Mouse (Mus musculus): ENCODE measurements at regions not wholly inside any gene's neighbourhood (a gene's known extent, or its start where the extent isn't known, plus 50 kb on each side); places are given as distances from the start of the nearest gene placed in this dataset.

GRCm38 (mm10) chr16:76725991-76726390, 287.5 kb upstream of the Usp25 start:
- no peak for DNase-seq (ENCODE audit: extremely low spot score, low read depth, low spot score)

GRCm38 (mm10) chr16:76725271-76725670, 288.2 kb upstream of the Usp25 start:
- DNase-seq (ENCODE audit: extremely low spot score, low read depth, low spot score), result no peak

GRCm38 (mm10) chr16:76718809-76719208, 294.7 kb upstream of the Usp25 start:
- DNase-seq (ENCODE audit: extremely low spot score, low read depth, low spot score), result no peak

- DNase-seq (ENCODE audit: extremely low spot score, low read depth, low spot score), result no peak
Measured at GRCm38 (mm10) chr16:76718147-76718546, 295.4 kb upstream of the Usp25 start.

- DNase-seq (ENCODE audit: extremely low spot score, low read depth, low spot score), result no peak
Measured at GRCm38 (mm10) chr16:76694913-76695312, 318.6 kb upstream of the Usp25 start.

- DNase-seq (ENCODE audit: extremely low spot score, low read depth, low spot score), result no peak
Measured at GRCm38 (mm10) chr16:76687735-76688447, 314.3 kb upstream of the Nrip1 start.

GRCm38 (mm10) chr16:76685562-76685961, 311.9 kb upstream of the Nrip1 start:
- no peak for DNase-seq (ENCODE audit: extremely low spot score, low read depth, low spot score)

- peak; percentile 16 for DNase-seq (ENCODE audit: extremely low spot score, low read depth, low spot score)
Measured at GRCm38 (mm10) chr16:76680061-76680911, 306.7 kb upstream of the Nrip1 start.

- DNase-seq (ENCODE audit: extremely low spot score, low read depth, low spot score), result no peak
Measured at GRCm38 (mm10) chr16:76678885-76679284, 305.3 kb upstream of the Nrip1 start.

GRCm38 (mm10) chr16:76669795-76670194, 296.2 kb upstream of the Nrip1 start:
- no peak for DNase-seq (ENCODE audit: extremely low spot score, low read depth, low spot score)

- no peak for DNase-seq (ENCODE audit: extremely low spot score, low read depth, low spot score)
Measured at GRCm38 (mm10) chr16:76667046-76667445, 293.4 kb upstream of the Nrip1 start.

GRCm38 (mm10) chr16:76655106-76655505, 281.5 kb upstream of the Nrip1 start:
- no peak for DNase-seq (ENCODE audit: extremely low spot score, low read depth, low spot score)

GRCm38 (mm10) chr16:76644281-76644680, 270.7 kb upstream of the Nrip1 start:
- DNase-seq (ENCODE audit: extremely low spot score, low read depth, low spot score), result no peak

GRCm38 (mm10) chr16:76643801-76644200, 270.2 kb upstream of the Nrip1 start:
- no peak for DNase-seq (ENCODE audit: extremely low spot score, low read depth, low spot score)

GRCm38 (mm10) chr16:76635169-76635568, 261.5 kb upstream of the Nrip1 start:
- no peak for DNase-seq (ENCODE audit: extremely low spot score, low read depth, low spot score)

- DNase-seq (ENCODE audit: extremely low spot score, low read depth, low spot score), result no peak
Measured at GRCm38 (mm10) chr16:76634196-76634698, 260.6 kb upstream of the Nrip1 start.

GRCm38 (mm10) chr16:76626142-76626541, 252.5 kb upstream of the Nrip1 start:
- no peak for DNase-seq (ENCODE audit: extremely low spot score, low read depth, low spot score)

GRCm38 (mm10) chr16:76621715-76622114, 248.1 kb upstream of the Nrip1 start:
- no peak for DNase-seq (ENCODE audit: extremely low spot score, low read depth, low spot score)

GRCm38 (mm10) chr16:76618295-76618694, 244.7 kb upstream of the Nrip1 start:
- no peak for DNase-seq (ENCODE audit: extremely low spot score, low read depth, low spot score)

GRCm38 (mm10) chr16:76611061-76611460, 237.4 kb upstream of the Nrip1 start:
- no peak for DNase-seq (ENCODE audit: extremely low spot score, low read depth, low spot score)

GRCm38 (mm10) chr16:76604914-76605313, 231.3 kb upstream of the Nrip1 start:
- no peak for DNase-seq (ENCODE audit: extremely low spot score, low read depth, low spot score)

- DNase-seq (ENCODE audit: extremely low spot score, low read depth, low spot score), result no peak
Measured at GRCm38 (mm10) chr16:76603846-76604258, 230.2 kb upstream of the Nrip1 start.
